Mouse (Mus musculus): ENCODE results near the gene Cnnm2.

GRCm38 (mm10) chr19:46886826-46887225 lies 125.4 kb downstream of the Cnnm2 start:
- TF ChIP-seq CTCF (IDR thresholded peaks at IDR 0.05) (no peak), EP300 (IDR thresholded peaks at IDR 0.05) (no peak)
